Mouse (Mus musculus): ENCODE results near the gene Gart. TPM values are rescaled to one million over a fixed set of nuclear protein-coding genes. Genes with fewer than 3 reads are reported as not detected.
A peak's percentile ranks its signal among the peaks of the same experiment; 100 is the strongest.

Gene Gart
- total and polyA plus RNA-seq, 3 experiments, result 94.0 to 509 (median 417) TPM

DNA sequence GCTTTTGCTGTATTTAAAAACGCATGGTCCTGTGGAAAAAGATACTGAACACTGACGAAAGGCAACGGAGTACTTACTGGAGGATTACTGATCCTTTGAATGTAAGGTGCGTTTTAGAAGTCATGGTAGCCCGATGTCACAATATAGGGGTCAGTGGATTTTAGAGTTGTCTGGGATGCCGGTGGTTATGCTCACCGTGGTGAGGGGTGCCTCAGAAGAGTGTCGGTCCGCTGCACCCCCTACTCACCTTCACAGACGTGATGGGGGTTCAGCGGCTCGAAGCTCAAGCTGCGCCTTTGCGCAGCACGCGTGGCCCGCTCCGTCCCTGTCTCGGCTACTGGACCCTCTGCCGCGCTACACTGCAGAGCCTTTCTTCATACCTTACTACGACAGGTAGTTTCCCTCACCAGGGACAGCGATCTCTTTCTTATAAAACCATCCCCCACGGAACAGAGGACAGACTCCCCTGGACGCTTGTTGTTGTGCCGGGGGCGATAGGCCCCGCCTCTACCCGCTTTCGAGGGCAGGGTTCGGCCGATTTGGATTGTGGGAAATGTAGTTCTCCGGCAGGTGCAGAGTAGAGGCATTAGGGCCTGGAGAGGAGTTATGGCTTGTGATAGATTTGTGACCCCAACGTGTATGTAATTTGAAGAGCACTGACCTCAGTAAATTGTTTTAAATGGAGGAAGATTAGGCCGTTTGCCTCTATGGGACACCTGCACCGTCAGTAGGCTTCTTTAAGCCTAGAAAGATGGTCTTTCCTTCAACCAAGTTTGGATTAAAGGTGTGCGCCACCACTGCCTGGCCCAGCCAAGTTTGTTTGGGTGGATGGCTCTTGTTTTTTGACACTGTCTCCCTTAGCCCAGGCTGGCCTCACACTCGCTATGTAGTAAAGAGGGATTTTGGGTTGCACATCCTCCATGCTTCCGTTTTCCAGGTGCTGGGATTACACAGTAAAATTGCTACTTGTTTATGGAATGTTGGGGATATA lies 27.9 kb downstream of the Gart start, which contains the start of gene Dnajc28:
Gene Dnajc28, minus strand, starts transcription at position 516 of the 991 bp plus-strand sequence.
- no peak within 1 kb of the TSS for H3K27ac ChIP-seq (ENCODE audit: control insufficient read depth, low read depth, low read length)

DNA sequence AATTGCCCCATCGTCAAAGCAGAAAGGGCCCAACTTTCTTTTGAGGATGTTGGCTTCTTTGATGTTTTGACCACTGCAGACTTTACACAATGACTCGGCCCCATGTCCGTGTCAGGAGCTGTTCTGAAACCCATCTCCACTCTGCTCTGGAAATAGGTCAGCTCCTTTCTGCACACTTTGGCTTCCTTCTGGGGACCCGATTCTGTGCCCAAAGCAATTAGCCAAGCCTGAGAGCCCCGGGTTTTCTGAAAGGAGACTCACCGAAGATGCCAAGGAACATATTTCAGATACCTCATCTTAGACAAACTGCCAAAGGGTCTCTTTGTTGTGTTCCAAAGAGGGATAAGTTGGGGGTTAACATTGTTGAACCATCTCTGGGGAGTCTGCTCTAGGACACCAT lies 32.2 kb downstream of the Gart start:
- no peak overlapping the region for H3K4me3 ChIP-seq (ENCODE audit: control insufficient read depth in 1 of 2, insufficient read depth in 1 of 2, low read depth in 2 of 2, low read length in 2 of 2)
- no peaks in the 10 kb centered on the region for H3K27me3 ChIP-seq (ENCODE audit: control insufficient read depth in 1 of 2, insufficient read depth in 2 of 2, low read length in 2 of 2)
- H3K27ac ChIP-seq (ENCODE audit: control insufficient read depth, low read depth, low read length), result no peak overlapping the region
- TF ChIP-seq BHLHE40 (IDR thresholded peaks at IDR 0.05; ENCODE audit: borderline replicate concordance, low read depth, low read length) (no peak), CTCF (IDR thresholded peaks at IDR 0.05 in 2 of 3, conservative IDR thresholded peaks at IDR 0.05 in 1 of 3; ENCODE audit: control insufficient read depth in 1 of 3, insufficient read depth in 1 of 3, low read depth in 2 of 3, low read length in 3 of 3, poor library complexity in 1 of 3, severe bottlenecking in 1 of 3) (no peak), MYC (IDR thresholded peaks at IDR 0.05; ENCODE audit: low read depth, low read length) (no peak), MXI1 (IDR thresholded peaks at IDR 0.05; ENCODE audit: low read depth, low read length) (no peak)
- no peaks in the 10 kb centered on the region for H3K79me2 ChIP-seq (ENCODE audit: control insufficient read depth, insufficient read depth, low read length, poor library complexity)
- H3K36me3 ChIP-seq (ENCODE audit: control insufficient read depth in 1 of 2, insufficient read depth in 2 of 2, low read length in 2 of 2), result no peaks in the 10 kb centered on the region
- H3K4me1 ChIP-seq (ENCODE audit: control insufficient read depth in 1 of 2, insufficient read depth in 2 of 2, low read length in 2 of 2), result peaks cover 0 to 5% of the 10 kb centered on the region in 2 experiments; a peak in 2 of 4 replicates
- H3K9me3 ChIP-seq (replicated peaks; ENCODE audit: insufficient read depth, low read length), result no peaks in the 10 kb centered on the region
- DNase-seq (ENCODE audit: low read depth, low spot score), result no peak
- no peak overlapping the region for H3K9ac ChIP-seq (ENCODE audit: control insufficient read depth, low read depth, low read length, poor library complexity, severe bottlenecking)

More for the DNA sequence above, 27.9 kb downstream of the Gart start, which contains the start of gene Dnajc28:
- peak within 1 kb of the TSS; percentile 92 to 97 for H3K4me3 ChIP-seq (ENCODE audit: control insufficient read depth in 1 of 2, insufficient read depth in 1 of 2, low read depth in 2 of 2, low read length in 2 of 2)
- DNase-seq (ENCODE audit: low read depth, low spot score), result peak; percentile 86
- TF ChIP-seq TBP (IDR thresholded peaks at IDR 0.05; ENCODE audit: low read depth, low read length) (no peak), ZMIZ1 (IDR thresholded peaks at IDR 0.05; ENCODE audit: low read depth, low read length) (0 out of 2 replicates have a peak, but pooled peaks have one; percentile 13), HCFC1 (IDR thresholded peaks at IDR 0.05; ENCODE audit: low read depth, low read length) (peak; percentile 98), KAT2A (conservative IDR thresholded peaks at IDR 0.05; ENCODE audit: low read depth, low read length) (peak; percentile 70; the same call in 1 of the 2 replicates), MXI1 (IDR thresholded peaks at IDR 0.05; ENCODE audit: low read depth, low read length) (peak; percentile 83), GABPA (IDR thresholded peaks at IDR 0.05; ENCODE audit: low read depth, low read length) (no peak), MYC (IDR thresholded peaks at IDR 0.05; ENCODE audit: low read depth, low read length) (0 out of 2 replicates have a peak, but pooled peaks have one; percentile 46), POLR2A (IDR thresholded peaks at IDR 0.05; ENCODE audit: control insufficient read depth in 1 of 2, insufficient read depth in 1 of 2, low read depth in 1 of 2, low read length in 2 of 2, poor library complexity in 1 of 2) (peak; percentile 39 to 64; a peak in 3 of 4 replicates), MAX (IDR thresholded peaks at IDR 0.05; ENCODE audit: low read length) (peak; percentile 29; the same call in 1 of the 2 replicates), POLR2AphosphoS2 (IDR thresholded peaks at IDR 0.05; ENCODE audit: low read length) (no peak), E2F4 (IDR thresholded peaks at IDR 0.05; ENCODE audit: borderline replicate concordance, low read depth, low read length) (no peak), ETS1 (IDR thresholded peaks at IDR 0.05; ENCODE audit: low read depth, low read length) (no peak), NRF1 (IDR thresholded peaks at IDR 0.05; ENCODE audit: insufficient read depth, low read depth, low read length, poor library complexity, severe bottlenecking) (no peak), RAD21 (IDR thresholded peaks at IDR 0.05; ENCODE audit: low read depth, low read length) (no peak), ZKSCAN1 (IDR thresholded peaks at IDR 0.05; ENCODE audit: low read depth, low read length) (no peak), SIN3A (IDR thresholded peaks at IDR 0.05; ENCODE audit: low read length) (peak; percentile 78; the same call in 1 of the 2 replicates), GATA1 (IDR thresholded peaks at IDR 0.05; ENCODE audit: low read depth, low read length) (no peak), MAZ (IDR thresholded peaks at IDR 0.05; ENCODE audit: low read depth, low read length) (0 out of 2 replicates have a peak, but pooled peaks have one; percentile 23), NELFE (IDR thresholded peaks at IDR 0.05; ENCODE audit: low read depth, low read length) (peak; percentile 46; the same call in 1 of the 2 replicates), RCOR1 (IDR thresholded peaks at IDR 0.05; ENCODE audit: low read depth, low read length) (no peak)
- H3K9ac ChIP-seq (ENCODE audit: control insufficient read depth, low read depth, low read length, poor library complexity, severe bottlenecking), result peak within 1 kb of the TSS; percentile 72
- peaks cover 0 to 5% of the 10 kb centered on the region in 2 experiments; a peak in 2 of 4 replicates for H3K4me1 ChIP-seq (ENCODE audit: control insufficient read depth in 1 of 2, insufficient read depth in 2 of 2, low read length in 2 of 2)
- no peaks in the 10 kb centered on the region for H3K27me3 ChIP-seq (ENCODE audit: control insufficient read depth in 1 of 2, insufficient read depth in 2 of 2, low read length in 2 of 2)
- H3K9me3 ChIP-seq (replicated peaks; ENCODE audit: insufficient read depth, low read length), result no peaks in the 10 kb centered on the region
- H3K36me3 ChIP-seq (ENCODE audit: control insufficient read depth in 1 of 2, insufficient read depth in 2 of 2, low read length in 2 of 2), result peaks cover 0 to 12% of the 10 kb centered on the region in 2 experiments; a peak in 2 of 4 replicates
- no peaks in the 10 kb centered on the region for H3K79me2 ChIP-seq (ENCODE audit: control insufficient read depth, insufficient read depth, low read length, poor library complexity)
